Mouse (Mus musculus): ENCODE results near the gene Gm2022.
"Not testable (repeated sequence)": the region's sequence is repeated elsewhere in the genome, so short reads cannot be mapped to it uniquely, and the experiment has no call there.

Gm2022 gene

DNA sequence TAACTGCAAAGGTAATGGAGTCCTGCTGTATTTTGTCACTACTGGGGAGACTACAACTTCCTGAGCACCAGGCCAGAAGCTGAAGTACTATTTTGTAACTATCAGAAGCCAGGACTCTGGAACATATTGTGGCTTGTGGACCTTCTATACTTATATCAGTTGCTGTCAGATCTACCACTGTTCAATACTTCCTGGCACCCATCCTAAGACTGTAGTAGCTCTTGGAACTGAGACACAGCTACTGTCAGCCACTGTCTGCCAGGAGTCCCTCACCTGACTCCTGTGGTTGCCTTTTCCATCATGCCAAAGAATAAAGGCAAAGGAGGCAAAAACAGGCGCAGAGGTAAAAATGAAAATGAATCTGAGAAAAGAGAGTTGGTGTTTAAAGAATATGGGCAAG lies at the start of gene Gm2022:
Gene Gm2022 (plus strand): TSS at position 301 of the 400 bp plus-strand sequence.
- not testable (repeated sequence) for DNase-seq (ENCODE audit: low read depth in 1 of 2, low spot score in 2 of 2)

- not testable (repeated sequence) for DNase-seq (ENCODE audit: low read depth in 1 of 2, low spot score in 2 of 2)
These were observed 44.5 kb upstream of the Gm2022 start for GRCm38 (mm10) chr12:87850657-87851056.

DNA sequence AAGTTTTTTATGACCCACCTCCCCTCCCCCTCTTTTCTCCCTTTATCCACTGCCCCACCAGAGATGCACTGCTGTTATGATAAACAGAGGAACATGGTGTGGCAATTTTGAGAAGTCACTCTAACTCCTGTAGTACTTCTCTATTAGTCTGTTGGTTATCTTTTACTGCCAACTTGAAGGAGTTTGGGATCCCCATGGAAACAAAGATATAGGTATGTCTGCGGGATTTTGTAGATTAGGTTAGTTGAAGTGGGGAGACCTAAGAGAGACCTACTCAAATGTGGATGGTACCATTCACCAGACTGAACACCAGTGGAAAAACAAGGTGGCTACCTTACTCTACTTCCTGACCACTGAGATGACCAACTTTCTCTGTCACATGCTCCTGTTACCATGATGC lies 39.1 kb upstream of the Gm2022 start:
- DNase-seq (ENCODE audit: low read depth in 1 of 2, low spot score in 2 of 2): not testable (repeated sequence)

DNA sequence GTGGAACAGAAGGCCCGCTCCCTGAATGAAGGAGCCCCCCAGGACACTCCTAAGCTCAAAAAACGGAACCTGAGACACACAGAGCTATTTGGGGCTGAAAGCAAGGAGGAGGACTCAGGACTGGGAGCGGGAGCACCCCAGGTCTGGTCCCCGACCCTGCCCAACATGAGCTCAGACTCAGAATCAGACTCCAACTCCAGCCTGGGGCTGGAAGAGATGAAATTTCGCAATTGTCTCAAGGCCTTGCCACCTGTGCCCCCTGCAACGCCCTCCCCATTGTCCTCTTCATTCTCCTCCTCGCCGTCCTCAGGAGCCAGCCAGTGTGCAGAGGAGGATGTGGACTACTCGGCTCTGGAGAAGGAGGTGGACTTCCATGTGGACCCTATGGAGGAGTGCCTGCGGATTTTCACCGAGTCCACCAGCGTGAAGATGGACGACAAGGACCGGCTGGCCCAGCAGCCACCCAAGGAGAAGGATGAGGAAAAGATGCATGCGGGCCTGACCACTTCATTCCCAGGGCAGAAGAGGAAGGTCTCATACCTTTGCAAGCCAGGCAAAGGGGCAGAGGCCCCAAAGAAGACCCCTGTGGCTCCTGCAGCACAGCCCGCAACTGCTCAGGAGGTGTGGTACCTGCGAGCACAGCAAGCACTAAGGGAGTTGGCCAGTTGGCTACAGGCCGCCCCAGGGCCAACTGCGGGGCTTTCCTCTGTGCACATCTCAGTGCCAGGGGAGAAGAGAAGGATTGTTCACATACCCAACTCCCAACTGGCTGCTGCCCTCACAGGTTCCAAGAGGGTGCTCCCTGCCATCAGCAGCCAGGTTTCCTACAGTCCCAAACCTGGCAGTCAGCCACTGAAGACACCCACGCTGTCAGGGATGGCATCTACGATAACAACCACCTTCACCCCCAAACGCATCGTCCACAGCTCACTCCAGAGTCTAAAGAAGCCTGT lies 33.2 kb upstream of the Gm2022 start:
- DNase-seq (ENCODE audit: low read depth in 1 of 2, low spot score in 2 of 2): not testable (repeated sequence)

GRCm38 (mm10) chr12:87863638-87864037 lies 31.5 kb upstream of the Gm2022 start:
- not testable (repeated sequence) for DNase-seq (ENCODE audit: low read depth in 1 of 2, low spot score in 2 of 2)

GRCm38 (mm10) chr12:87864048-87864447 lies 31.1 kb upstream of the Gm2022 start:
- DNase-seq (ENCODE audit: low read depth in 1 of 2, low spot score in 2 of 2): not testable (repeated sequence)

GRCm38 (mm10) chr12:87873772-87874171 lies 21.4 kb upstream of the Gm2022 start, which contains the start of gene Gm2016:
Gene Gm2016, plus strand, starts transcription at chr12:87874072.
- DNase-seq (ENCODE audit: low read depth in 1 of 2, low spot score in 2 of 2): not testable (repeated sequence)

DNA sequence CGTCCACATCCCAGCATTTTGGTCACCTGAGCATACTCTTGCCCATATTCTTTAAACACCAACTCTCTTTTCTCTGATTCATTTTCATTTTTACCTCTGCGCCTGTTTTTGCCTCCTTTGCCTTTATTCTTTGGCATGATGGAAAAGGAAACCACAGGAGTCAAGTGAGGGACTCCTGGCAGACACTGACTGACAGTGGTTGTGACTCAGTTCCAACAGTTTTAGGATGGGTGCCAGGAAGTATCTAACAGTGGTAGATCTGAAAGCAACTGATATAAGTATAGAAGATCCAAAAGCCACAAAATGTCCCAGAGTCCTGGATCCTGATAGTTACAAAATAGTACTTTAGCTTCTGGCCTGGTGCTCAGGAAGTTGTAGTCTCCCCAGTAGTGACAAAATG lies 24.6 kb downstream of the Gm2022 start, which contains the start of gene Gm2035:
Gene Gm2035 (minus strand): TSS at position 137 of the 400 bp plus-strand sequence.
- not testable (repeated sequence) for DNase-seq (ENCODE audit: low read depth in 1 of 2, low spot score in 2 of 2)
